Mouse (Mus musculus): ENCODE data around the gene Lpar5. TPM values are rescaled to one million over a fixed set of nuclear protein-coding genes. Genes with fewer than 3 reads are reported as not detected.

Lpar5 gene
- polyA plus RNA-seq, 1 experiment from 2014 or later = 0.63 TPM

- Histone ChIP-seq H3K4me3 (peak within 1 kb of the TSS; percentile 86), H3K9me3 (no peaks in the 10 kb centered on the region), H3K4me2 (peak within 1 kb of the TSS; percentile 92), H3K9ac (peak within 1 kb of the TSS; percentile 94), H3K4me1 (peaks cover 18% of the 10 kb centered on the region), H3K27me3 (replicated peaks) (no peaks in the 10 kb centered on the region), H3K27ac (replicated peaks) (peak within 1 kb of the TSS; percentile 90), H3K36me3 (peaks cover 78% of the 10 kb centered on the region)
- under 1% methylated on average over 66 of the region's 66 CpGs for WGBS
- ATAC-seq (ENCODE audit: extremely low read depth, insufficient number of reproducible peaks, low FRiP score, low TSS enrichment) = peak; percentile 90
Measured at GRCm38 (mm10) chr6:125131302-125132156, 63.8 kb downstream of the Lpar5 start, which contains the start of gene Nop2. Nop2 (plus strand) TSS chr6:125131909.

Small RNAs within 50 kb of the gene (microRNA-seq; reads per million reads assigned to microRNA genes)
- not detected for gene Mir7045

Other genes with a start within 250 kb of the Lpar5 start
- 98.3 and 101 TPM in 2 replicates for gene Usp5, start 238.4 kb upstream of the Lpar5 start, polyA plus RNA-seq (2015; fragmentation: Nextera tagmentation; extraction: Ambion mirVana)
- 123 and 132 TPM in 2 replicates for gene Cdca3, start 238.4 kb upstream of the Lpar5 start, polyA plus RNA-seq (2015; fragmentation: Nextera tagmentation; extraction: Ambion mirVana)
- 7.8 and 11.7 TPM in 2 replicates for gene Gnb3, start 227.6 kb upstream of the Lpar5 start, polyA plus RNA-seq (2015; fragmentation: Nextera tagmentation; extraction: Ambion mirVana)
- 15.5 and 17.7 TPM in 2 replicates for gene P3h3, start 210.2 kb upstream of the Lpar5 start, polyA plus RNA-seq (2015; fragmentation: Nextera tagmentation; extraction: Ambion mirVana)
- 1.6 TPM in 2 replicates for gene Gpr162, start 203.9 kb upstream of the Lpar5 start, polyA plus RNA-seq (2015; fragmentation: Nextera tagmentation; extraction: Ambion mirVana)
- gene Cd4, start 179.7 kb upstream of the Lpar5 start, polyA plus RNA-seq (2015; fragmentation: Nextera tagmentation; extraction: Ambion mirVana) = not detected in 2 replicates
- 1.0 and 1.1 TPM in 2 replicates for gene Lag3, start 156.2 kb upstream of the Lpar5 start, polyA plus RNA-seq (2015; fragmentation: Nextera tagmentation; extraction: Ambion mirVana)
- gene Ptms, start 147.8 kb upstream of the Lpar5 start, polyA plus RNA-seq (2015; fragmentation: Nextera tagmentation; extraction: Ambion mirVana) = 231 and 233 TPM in 2 replicates
- 288 and 320 TPM in 2 replicates for gene Mlf2, start 136.5 kb upstream of the Lpar5 start, polyA plus RNA-seq (2015; fragmentation: Nextera tagmentation; extraction: Ambion mirVana)
- gene Cops7a, start 102.4 kb upstream of the Lpar5 start, polyA plus RNA-seq (2015; fragmentation: Nextera tagmentation; extraction: Ambion mirVana) = 140 and 143 TPM in 2 replicates
- gene Pianp, start 71.2 kb upstream of the Lpar5 start, polyA plus RNA-seq (2015; fragmentation: Nextera tagmentation; extraction: Ambion mirVana) = 0.31 and 0.50 TPM in 2 replicates
- gene Zfp384, start 58.8 kb upstream of the Lpar5 start, polyA plus RNA-seq (2015; fragmentation: Nextera tagmentation; extraction: Ambion mirVana) = 9.3 and 10.1 TPM in 2 replicates
- 78.2 and 91.2 TPM in 2 replicates for gene Ing4, start 28.2 kb upstream of the Lpar5 start, polyA plus RNA-seq (2015; fragmentation: Nextera tagmentation; extraction: Ambion mirVana)
- gene Acrbp, start 18.2 kb upstream of the Lpar5 start, polyA plus RNA-seq (2015; fragmentation: Nextera tagmentation; extraction: Ambion mirVana) = 5.4 and 6.6 TPM in 2 replicates
- gene Chd4, start 28.1 kb downstream of the Lpar5 start, polyA plus RNA-seq (2015; fragmentation: Nextera tagmentation; extraction: Ambion mirVana) = 57.5 and 67.0 TPM in 2 replicates
- gene Nop2, start 64.0 kb downstream of the Lpar5 start, polyA plus RNA-seq (2015; fragmentation: Nextera tagmentation; extraction: Ambion mirVana) = 42.7 and 48.1 TPM in 2 replicates
- gene Iffo1, start 77.3 kb downstream of the Lpar5 start, polyA plus RNA-seq (2015; fragmentation: Nextera tagmentation; extraction: Ambion mirVana) = 9.4 and 9.5 TPM in 2 replicates
- gene Gapdh, start 98.5 kb downstream of the Lpar5 start, polyA plus RNA-seq (2015; fragmentation: Nextera tagmentation; extraction: Ambion mirVana) = 4,266 and 4,534 TPM in 2 replicates
- 80.3 and 81.8 TPM in 2 replicates for gene Ncapd2, start 123.8 kb downstream of the Lpar5 start, polyA plus RNA-seq (2015; fragmentation: Nextera tagmentation; extraction: Ambion mirVana)
- gene Mrpl51, start 123.9 kb downstream of the Lpar5 start, polyA plus RNA-seq (2015; fragmentation: Nextera tagmentation; extraction: Ambion mirVana) = 219 and 251 TPM in 2 replicates
- 4.4 and 4.7 TPM in 2 replicates for gene Vamp1, start 147.6 kb downstream of the Lpar5 start, polyA plus RNA-seq (2015; fragmentation: Nextera tagmentation; extraction: Ambion mirVana)
- 3.4 and 4.2 TPM in 2 replicates for gene Tapbpl, start 163.9 kb downstream of the Lpar5 start, polyA plus RNA-seq (2015; fragmentation: Nextera tagmentation; extraction: Ambion mirVana)
- gene Cd27, start 169.1 kb downstream of the Lpar5 start, polyA plus RNA-seq (2015; fragmentation: Nextera tagmentation; extraction: Ambion mirVana) = 2.0 TPM in 2 replicates
- 0.16 TPM in 1 of 2 replicates, not detected in the other for gene Tuba3a, start 218.1 kb downstream of the Lpar5 start, polyA plus RNA-seq (2015; fragmentation: Nextera tagmentation; extraction: Ambion mirVana)
- gene Ltbr, start 246.0 kb downstream of the Lpar5 start, polyA plus RNA-seq (2015; fragmentation: Nextera tagmentation; extraction: Ambion mirVana) = 42.9 and 43.5 TPM in 2 replicates

Data from heart, embryonic 13.5 days (tissue).